Mouse (Mus musculus): ENCODE results near the gene Tecpr1. TPM values are rescaled to one million over a fixed set of nuclear protein-coding genes. Genes with fewer than 3 reads are reported as not detected.
A peak's percentile ranks its signal among the peaks of the same experiment; 100 is the strongest.

Gene Tecpr1
- polyA plus RNA-seq, 1 experiment from 2014 or later: 2.5 TPM

- H3K9me3 ChIP-seq (ENCODE audit: low read length): 0 out of 2 replicates have a peak, but pooled peaks cover 3% of the 10 kb centered on the region
- no peak overlapping the region for H3K27ac ChIP-seq (ENCODE audit: low read depth)
- no peak overlapping the region for H3K9ac ChIP-seq (replicated peaks)
- no peak overlapping the region for H3K4me3 ChIP-seq (ENCODE audit: low read depth, low read length)
- DNase-seq (no peak), ATAC-seq (no peak)
- WGBS (ENCODE audit: insufficient replicate concordance): 82% methylated on average over 10 of the region's 10 CpGs
- no peaks in the 10 kb centered on the region; the same call in 1 of the 2 replicates for H3K4me1 ChIP-seq (ENCODE audit: insufficient read depth)
- peaks cover 8% of the 10 kb centered on the region; the same call in 1 of the 2 replicates for H3K36me3 ChIP-seq (replicated peaks; ENCODE audit: insufficient read depth, low read length)
- no peak for TF ChIP-seq CTCF (IDR thresholded peaks at IDR 0.05; ENCODE audit: low read depth)
- no peak for TF ChIP-seq EP300 (IDR thresholded peaks at IDR 0.05; ENCODE audit: low read depth)
- H3K4me2 ChIP-seq (ENCODE audit: low read depth, low read length): no peak overlapping the region
- H3K27me3 ChIP-seq (ENCODE audit: insufficient read depth, low read length): no peaks in the 10 kb centered on the region
Measured at GRCm38 (mm10) chr5:144203398-144203959, 19.9 kb downstream of the Tecpr1 start.

- DNase-seq: no peak
- no peak overlapping the region for H3K4me3 ChIP-seq (ENCODE audit: low read depth, low read length)
- H3K4me1 ChIP-seq (ENCODE audit: insufficient read depth): no peaks in the 10 kb centered on the region; the same call in 1 of the 2 replicates
- no peak overlapping the region for H3K27ac ChIP-seq (ENCODE audit: low read depth)
- WGBS (ENCODE audit: insufficient replicate concordance): 91% methylated on average over 6 of the region's 6 CpGs
- no peak for ATAC-seq
- no peaks in the 10 kb centered on the region for H3K27me3 ChIP-seq (ENCODE audit: insufficient read depth, low read length)
- H3K9me3 ChIP-seq (ENCODE audit: low read length): 0 out of 2 replicates have a peak, but pooled peaks cover 3% of the 10 kb centered on the region
- no peak overlapping the region for H3K4me2 ChIP-seq (ENCODE audit: low read depth, low read length)
- no peak overlapping the region for H3K9ac ChIP-seq (replicated peaks)
- peak; percentile 46 for TF ChIP-seq CTCF (IDR thresholded peaks at IDR 0.05; ENCODE audit: low read depth)
- TF ChIP-seq EP300 (IDR thresholded peaks at IDR 0.05; ENCODE audit: low read depth): no peak
- H3K36me3 ChIP-seq (replicated peaks; ENCODE audit: insufficient read depth, low read length): peaks cover 6% of the 10 kb centered on the region; the same call in 1 of the 2 replicates
Measured at GRCm38 (mm10) chr5:144202430-144202829, 21.0 kb downstream of the Tecpr1 start.

GRCm38 (mm10) chr5:144200616-144201015 is 22.8 kb downstream of the Tecpr1 start:
- H3K27ac ChIP-seq (ENCODE audit: low read depth): no peak overlapping the region
- 0 out of 2 replicates have a peak, but pooled peaks cover 3% of the 10 kb centered on the region for H3K9me3 ChIP-seq (ENCODE audit: low read length)
- WGBS (ENCODE audit: insufficient replicate concordance): 80% methylated on average over 11 of the region's 11 CpGs
- TF ChIP-seq EP300 (IDR thresholded peaks at IDR 0.05; ENCODE audit: low read depth): no peak
- no peak for TF ChIP-seq CTCF (IDR thresholded peaks at IDR 0.05; ENCODE audit: low read depth)
- H3K36me3 ChIP-seq (replicated peaks; ENCODE audit: insufficient read depth, low read length): peaks cover 3% of the 10 kb centered on the region; the same call in 1 of the 2 replicates
- H3K4me2 ChIP-seq (ENCODE audit: low read depth, low read length): no peak overlapping the region
- ATAC-seq (no peak), DNase-seq (no peak)
- H3K4me3 ChIP-seq (ENCODE audit: low read depth, low read length): no peak overlapping the region
- H3K9ac ChIP-seq (replicated peaks): no peak overlapping the region
- no peaks in the 10 kb centered on the region; the same call in 1 of the 2 replicates for H3K4me1 ChIP-seq (ENCODE audit: insufficient read depth)
- H3K27me3 ChIP-seq (ENCODE audit: insufficient read depth, low read length): no peaks in the 10 kb centered on the region

- TF ChIP-seq CTCF (IDR thresholded peaks at IDR 0.05; ENCODE audit: low read depth) (no peak), EP300 (IDR thresholded peaks at IDR 0.05; ENCODE audit: low read depth) (no peak)
- no peak overlapping the region for H3K9ac ChIP-seq (replicated peaks)
- WGBS (ENCODE audit: insufficient replicate concordance): 82% methylated on average over 8 of the region's 8 CpGs
- H3K27ac ChIP-seq (ENCODE audit: low read depth): no peak overlapping the region
- H3K4me3 ChIP-seq (ENCODE audit: low read depth, low read length): no peak overlapping the region
- DNase-seq (no peak), ATAC-seq (no peak)
- no peaks in the 10 kb centered on the region for H3K9me3 ChIP-seq (ENCODE audit: low read length)
- no peaks in the 10 kb centered on the region for H3K27me3 ChIP-seq (ENCODE audit: insufficient read depth, low read length)
- H3K36me3 ChIP-seq (replicated peaks; ENCODE audit: insufficient read depth, low read length): 0 out of 2 replicates have a peak, but pooled peaks cover 2% of the 10 kb centered on the region
- no peak overlapping the region for H3K4me2 ChIP-seq (ENCODE audit: low read depth, low read length)
- peaks cover 8% of the 10 kb centered on the region for H3K4me1 ChIP-seq (ENCODE audit: insufficient read depth)
Measured at GRCm38 (mm10) chr5:144195567-144195966, 27.8 kb downstream of the Tecpr1 start.

GRCm38 (mm10) chr5:144194416-144194815 is 29.0 kb downstream of the Tecpr1 start:
- no peak for DNase-seq
- no peak for TF ChIP-seq CTCF (IDR thresholded peaks at IDR 0.05; ENCODE audit: low read depth)
- peaks cover 17% of the 10 kb centered on the region for H3K4me1 ChIP-seq (ENCODE audit: insufficient read depth)
- H3K27me3 ChIP-seq (ENCODE audit: insufficient read depth, low read length): no peaks in the 10 kb centered on the region
- no peaks in the 10 kb centered on the region for H3K9me3 ChIP-seq (ENCODE audit: low read length)
- 0 out of 2 replicates have a peak, but pooled peaks cover 2% of the 10 kb centered on the region for H3K36me3 ChIP-seq (replicated peaks; ENCODE audit: insufficient read depth, low read length)
- no peak overlapping the region for H3K4me3 ChIP-seq (ENCODE audit: low read depth, low read length)
- ATAC-seq: no peak
- WGBS (ENCODE audit: insufficient replicate concordance): 72% methylated on average over 7 of the region's 7 CpGs
- no peak overlapping the region for H3K4me2 ChIP-seq (ENCODE audit: low read depth, low read length)
- H3K9ac ChIP-seq (replicated peaks): no peak overlapping the region
- H3K27ac ChIP-seq (ENCODE audit: low read depth): no peak overlapping the region

GRCm38 (mm10) chr5:144192673-144193072 is 30.7 kb downstream of the Tecpr1 start:
- H3K36me3 ChIP-seq (replicated peaks; ENCODE audit: insufficient read depth, low read length): 0 out of 2 replicates have a peak, but pooled peaks cover 2% of the 10 kb centered on the region
- ATAC-seq (no peak), DNase-seq (no peak)

More at GRCm38 (mm10) chr5:144192673-144193072, 30.7 kb downstream of the Tecpr1 start:
- Histone ChIP-seq H3K9ac (replicated peaks) (no peak overlapping the region), H3K27me3 (ENCODE audit: insufficient read depth, low read length) (no peaks in the 10 kb centered on the region), H3K4me1 (ENCODE audit: insufficient read depth) (peaks cover 21% of the 10 kb centered on the region), H3K4me3 (ENCODE audit: low read depth, low read length) (no peak overlapping the region), H3K4me2 (ENCODE audit: low read depth, low read length) (no peak overlapping the region), H3K27ac (ENCODE audit: low read depth) (no peak overlapping the region), H3K9me3 (ENCODE audit: low read length) (no peaks in the 10 kb centered on the region)
- WGBS (ENCODE audit: insufficient replicate concordance): 55% methylated on average over 5 of the region's 6 CpGs
- TF ChIP-seq CTCF (IDR thresholded peaks at IDR 0.05; ENCODE audit: low read depth) (no peak), EP300 (IDR thresholded peaks at IDR 0.05; ENCODE audit: low read depth) (no peak)

Measured in liver, postnatal 0 days (tissue).